Comparison of ENCODE assay signal across 21 mouse cellular contexts in the genomic region with DNA sequence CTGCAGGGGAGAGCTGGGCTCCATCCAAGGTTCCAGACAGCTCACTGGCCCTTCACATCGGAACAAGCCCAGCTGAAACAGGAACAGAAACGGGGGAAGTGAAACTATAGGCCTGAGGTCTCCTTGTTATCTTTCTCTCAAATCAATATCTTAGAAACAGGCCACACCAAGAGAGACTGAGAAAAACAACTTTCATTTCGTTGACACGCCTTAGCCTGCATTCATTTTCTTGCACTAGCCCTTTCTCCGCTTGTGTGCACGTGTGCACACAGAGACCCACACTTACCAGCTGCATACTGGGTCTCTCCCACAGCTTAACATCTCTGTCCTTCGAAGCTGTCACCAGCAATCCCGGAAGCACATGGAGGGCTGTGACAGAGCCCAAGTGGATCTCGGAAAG. TPM values are rescaled to one million over a fixed set of nuclear protein-coding genes. Genes with fewer than 3 reads are reported as not detected.
DNase-seq lines count a peak whose midpoint lies in the region; ATAC-seq and TF ChIP-seq lines count a peak whose summit lies in the region.
"Had no signal": no experiment of that assay in that cellular context is flagged by ENCODE, and none has a peak within 500 bp of the region (broad histone marks: within the 10 kb centered on the region; RNA-seq: fewer than 3 reads in every experiment).

No protein-coding gene starts in this region.

- intact Hi-C loops in gastrocnemius, adult 2 months (cut with DNase I), result loop anchor here (10.0 kb wide), 1 partner anchor 59 kb away; no protein-coding TSS in a partner anchor
- intact Hi-C loops in left cerebral cortex, adult 2 months (cut with DNase I), result no loop called here

- H3K36me3 ChIP-seq in liver, adult 2 months (ENCODE audit: control insufficient read depth, insufficient read depth, low read length), result peaks cover 55% of the 10 kb centered on the region
- peaks cover 14% of the 10 kb centered on the region; the same call in 1 of the 2 replicates for H3K36me3 ChIP-seq in liver, embryonic 11.5 days (ENCODE audit: control insufficient read depth, insufficient read depth, low read length)
- peaks cover 41% of the 10 kb centered on the region for H3K36me3 ChIP-seq in kidney, embryonic 14.5 days (ENCODE audit: control insufficient read depth, insufficient read depth, low read length)

- H3K4me2 ChIP-seq in liver, embryonic 11.5 days, result no peak overlapping the region
- H3K4me2 ChIP-seq in kidney, embryonic 14.5 days (replicated peaks; ENCODE audit: low read depth, low read length), result no peak overlapping the region
- H3K4me2 ChIP-seq: embryonic facial prominence, embryonic 15.5 days; midbrain, embryonic 15.5 days had no signal

- no peak for TF ChIP-seq CTCF in liver, adult 2 months (IDR thresholded peaks at IDR 0.05; ENCODE audit: low read depth, low read length)
- TF ChIP-seq CTCF in gastrocnemius, adult 2 months (IDR thresholded peaks at IDR 0.05), result no peak
- TF ChIP-seq CTCF in left cerebral cortex, adult 2 months (IDR thresholded peaks at IDR 0.05), result no peak

- no peaks in the 10 kb centered on the region for H3K4me1 ChIP-seq in liver, adult 2 months (ENCODE audit: control insufficient read depth, insufficient read depth, low read length)
- no peaks in the 10 kb centered on the region for H3K4me1 ChIP-seq in liver, embryonic 11.5 days (replicated peaks; ENCODE audit: control insufficient read depth, insufficient read depth, low read length)
- no peaks in the 10 kb centered on the region for H3K4me1 ChIP-seq in brown adipose tissue, adult 24 weeks (ENCODE audit: control insufficient read depth, insufficient read depth, insufficient read length, low read length)
- no peaks in the 10 kb centered on the region for H3K4me1 ChIP-seq in kidney, embryonic 14.5 days (ENCODE audit: control insufficient read depth, insufficient read depth, low read length)
- H3K4me1 ChIP-seq: embryonic facial prominence, embryonic 15.5 days; limb, embryonic 10.5 days; midbrain, embryonic 15.5 days had no signal

- H3K4me3 ChIP-seq in liver, adult 2 months (ENCODE audit: insufficient read depth, low read depth, low read length), result no peak overlapping the region
- H3K4me3 ChIP-seq in liver, embryonic 11.5 days (ENCODE audit: low read depth, low read length), result no peak overlapping the region
- no peak overlapping the region for H3K4me3 ChIP-seq in brown adipose tissue, adult 24 weeks (ENCODE audit: insufficient read depth, low read depth, low read length)
- no peak overlapping the region for H3K4me3 ChIP-seq in gastrocnemius, adult 2 months
- no peak overlapping the region for H3K4me3 ChIP-seq in left cerebral cortex, adult 2 months
- H3K4me3 ChIP-seq in kidney, embryonic 14.5 days (ENCODE audit: low read length), result no peak overlapping the region
- H3K4me3 ChIP-seq: embryonic facial prominence, embryonic 15.5 days; limb, embryonic 10.5 days; midbrain, embryonic 15.5 days had no signal

- H3K9me3 ChIP-seq in liver, embryonic 11.5 days (ENCODE audit: control insufficient read depth, low read length), result no peaks in the 10 kb centered on the region
- no peaks in the 10 kb centered on the region for H3K9me3 ChIP-seq in kidney, embryonic 14.5 days (ENCODE audit: control insufficient read depth, low read length)
- H3K9me3 ChIP-seq: embryonic facial prominence, embryonic 15.5 days; limb, embryonic 10.5 days; midbrain, embryonic 15.5 days had no signal

- H3K27ac ChIP-seq in liver, adult 2 months (replicated peaks; ENCODE audit: insufficient read depth, low read depth, low read length), result no peak overlapping the region
- H3K27ac ChIP-seq in liver, embryonic 11.5 days (ENCODE audit: low read depth, low read length), result no peak overlapping the region
- H3K27ac ChIP-seq in brown adipose tissue, adult 24 weeks (replicated peaks; ENCODE audit: low read depth, low read length), result peak overlapping the region; percentile 72
- no peak overlapping the region for H3K27ac ChIP-seq in gastrocnemius, adult 2 months
- H3K27ac ChIP-seq in left cerebral cortex, adult 2 months, result no peak overlapping the region
- H3K27ac ChIP-seq in kidney, embryonic 14.5 days (ENCODE audit: low read depth, low read length), result no peak overlapping the region
- H3K27ac ChIP-seq: embryonic facial prominence, embryonic 15.5 days; limb, embryonic 10.5 days; midbrain, embryonic 15.5 days; stomach, postnatal 0 days had no signal

- WGBS in liver, adult 2 months, result 82% methylated on average over 9 of the region's 9 CpGs
- WGBS in liver, embryonic 11.5 days, result 73% methylated on average over 9 of the region's 9 CpGs
- WGBS in kidney, embryonic 14.5 days, result 87% methylated on average over 9 of the region's 9 CpGs

- peak; percentile 48 for DNase-seq in liver, adult 2 months (ENCODE audit: extremely low read depth, low read depth, low spot score)
- no peak for DNase-seq in liver, embryonic 11.5 days (ENCODE audit: low spot score)
- peak; percentile 62 for DNase-seq in CD4-positive helper T cell, adult 2 months (ENCODE audit: low read depth, low spot score)
- DNase-seq in gastrocnemius, adult 2 months, result no peak
- DNase-seq in left cerebral cortex, adult 2 months (ENCODE audit: extremely low spot score in 1 of 2, low spot score in 2 of 2), result no peak
- DNase-seq: adrenal gland, postnatal 10 days; cerebellum, adult 11 months; kidney, adult 9 months had no signal

- H3K27me3 ChIP-seq in liver, adult 2 months (ENCODE audit: control insufficient read depth, insufficient read depth, low read length), result no peaks in the 10 kb centered on the region
- no peaks in the 10 kb centered on the region for H3K27me3 ChIP-seq in liver, embryonic 11.5 days (replicated peaks; ENCODE audit: control insufficient read depth, insufficient read depth, low read length)
- no peaks in the 10 kb centered on the region for H3K27me3 ChIP-seq in kidney, embryonic 14.5 days (ENCODE audit: control insufficient read depth, insufficient read depth, low read length)
- H3K27me3 ChIP-seq: embryonic facial prominence, embryonic 15.5 days; midbrain, embryonic 15.5 days; Patski had no signal

- ATAC-seq in liver, embryonic 11.5 days (replicated peaks; ENCODE audit: low FRiP score), result no peak
- ATAC-seq in monocyte, adult 5-6 weeks (replicated peaks; ENCODE audit: insufficient number of reproducible peaks, low FRiP score, low TSS enrichment, poor library complexity, severe bottlenecking), result peak; percentile 87
- ATAC-seq in kidney, embryonic 14.5 days (ENCODE audit: low FRiP score, low TSS enrichment), result no peak
- ATAC-seq: hindbrain, embryonic 16.5 days; midbrain, embryonic 15.5 days; Patski had no signal

- no peak for TF ChIP-seq POLR2A in liver, adult 2 months (IDR thresholded peaks at IDR 0.05; ENCODE audit: extremely low read depth, insufficient read depth, low read length)

- H3K9ac ChIP-seq in liver, adult 2 months (ENCODE audit: low read depth, low read length), result no peak overlapping the region
- no peak overlapping the region for H3K9ac ChIP-seq in liver, embryonic 11.5 days (ENCODE audit: low read depth, low read length)
- no peak overlapping the region for H3K9ac ChIP-seq in kidney, embryonic 14.5 days (ENCODE audit: low read depth, low read length)
- H3K9ac ChIP-seq: embryonic facial prominence, embryonic 15.5 days; midbrain, embryonic 15.5 days had no signal

- no peaks in the 10 kb centered on the region for H3K79me2 ChIP-seq in liver, adult 2 months (ENCODE audit: control insufficient read depth, insufficient read depth, low read length)

RNA-seq across cellular contexts. Expression of gene Parp2, which starts 16.6 kb away (rescaled TPM):
- total RNA-seq in liver, adult 2 months (2014; rRNA removed), result 11.0 and 11.5 TPM in 2 replicates
- polyA plus RNA-seq in liver, adult 2 months (2012; rRNA removed), result 4.8 and 6.2 TPM in 2 replicates
- polyA plus RNA-seq in liver, embryonic 11.5 days (2014; fragmentation: Nextera tagmentation; extraction: Ambion mirVana), result 76.7 and 77.5 TPM in 2 replicates
- 12.6 and 13.2 TPM in 2 replicates for polyA plus RNA-seq in brown adipose tissue, adult 24 weeks (2012; ENCODE audit: insufficient read depth, insufficient read length, missing spikeins)
- 85.4 to 96.9 TPM (median 86.6 TPM) in 3 replicates for total RNA-seq in monocyte, adult 5-6 weeks (2017)
- 10 to 100 TPM; 10.2 TPM for total RNA-seq in gastrocnemius, adult 2 months (2021)
- 10 to 100 TPM; 25.8 to 27.1 TPM for total RNA-seq in left cerebral cortex, adult 2 months (2021)
- 75.8 and 75.9 TPM in 2 replicates for polyA plus RNA-seq in kidney, embryonic 14.5 days (2014; fragmentation: Nextera tagmentation; extraction: Ambion mirVana)

RNA-seq across cellular contexts. Expression of gene Ccnb1ip1, which starts 16.7 kb away (rescaled TPM):
- 0.92 TPM in 1 of 2 replicates, not detected in the other for total RNA-seq in liver, adult 2 months (2014; rRNA removed)
- polyA plus RNA-seq in liver, adult 2 months (2012; rRNA removed), result not detected in 2 replicates
- not detected in 2 replicates for polyA plus RNA-seq in liver, embryonic 11.5 days (2014; fragmentation: Nextera tagmentation; extraction: Ambion mirVana)
- not detected in 2 replicates for polyA plus RNA-seq in brown adipose tissue, adult 24 weeks (2012; ENCODE audit: insufficient read depth, insufficient read length, missing spikeins)
- total RNA-seq in monocyte, adult 5-6 weeks (2017), result not detected in 3 replicates
- not detected for total RNA-seq in gastrocnemius, adult 2 months (2021)
- total RNA-seq in left cerebral cortex, adult 2 months (2021), result not detected
- not detected in 2 replicates for polyA plus RNA-seq in kidney, embryonic 14.5 days (2014; fragmentation: Nextera tagmentation; extraction: Ambion mirVana)
- total RNA-seq: heart, adult 18-20 months had no signal
- polyA plus RNA-seq: embryonic facial prominence, embryonic 15.5 days; heart, postnatal 0 days; hindbrain, embryonic 16.5 days; limb, embryonic 10.5 days; lung, embryonic 16.5 days; midbrain, embryonic 15.5 days; neural tube, embryonic 14.5 days; stomach, postnatal 0 days had no signal

RNA-seq across cellular contexts. Expression of gene Ttc5, which starts 38.9 kb away (rescaled TPM):
- total RNA-seq in liver, adult 2 months (2014; rRNA removed), result 10.3 and 12.5 TPM in 2 replicates
- polyA plus RNA-seq in liver, adult 2 months (2012; rRNA removed), result 7.1 and 8.2 TPM in 2 replicates
- polyA plus RNA-seq in liver, embryonic 11.5 days (2014; fragmentation: Nextera tagmentation; extraction: Ambion mirVana), result 43.5 and 44.6 TPM in 2 replicates
- 11.1 and 15.2 TPM in 2 replicates for polyA plus RNA-seq in brown adipose tissue, adult 24 weeks (2012; ENCODE audit: insufficient read depth, insufficient read length, missing spikeins)
- 55.8 to 70.2 TPM (median 65.8 TPM) in 3 replicates for total RNA-seq in monocyte, adult 5-6 weeks (2017)
- 1 to 10 TPM; 6.2 to 6.4 TPM for total RNA-seq in gastrocnemius, adult 2 months (2021)
- 10 to 100 TPM; 50.8 to 62.1 TPM for total RNA-seq in left cerebral cortex, adult 2 months (2021)
- 83.3 and 86.6 TPM in 2 replicates for polyA plus RNA-seq in kidney, embryonic 14.5 days (2014; fragmentation: Nextera tagmentation; extraction: Ambion mirVana)

RNA-seq across cellular contexts. Expression of gene Tep1, which starts 46.1 kb away (rescaled TPM):
- 9.0 and 14.2 TPM in 2 replicates for total RNA-seq in liver, adult 2 months (2014; rRNA removed)
- polyA plus RNA-seq in liver, adult 2 months (2012; rRNA removed), result 9.9 and 13.1 TPM in 2 replicates
- 4.6 and 5.5 TPM in 2 replicates for polyA plus RNA-seq in liver, embryonic 11.5 days (2014; fragmentation: Nextera tagmentation; extraction: Ambion mirVana)
- 29.1 and 29.6 TPM in 2 replicates for polyA plus RNA-seq in brown adipose tissue, adult 24 weeks (2012; ENCODE audit: insufficient read depth, insufficient read length, missing spikeins)
- total RNA-seq in monocyte, adult 5-6 weeks (2017), result 60.9 to 144 TPM (median 125 TPM) in 3 replicates
- total RNA-seq in gastrocnemius, adult 2 months (2021), result 1 to 10 TPM; 6.6 to 9.5 TPM
- 1 to 10 TPM; 3.2 to 4.4 TPM for total RNA-seq in left cerebral cortex, adult 2 months (2021)
- 10.3 and 10.6 TPM in 2 replicates for polyA plus RNA-seq in kidney, embryonic 14.5 days (2014; fragmentation: Nextera tagmentation; extraction: Ambion mirVana)

Comparison
In these comparisons a context has a peak if more than half of its experiments do, and no peak if none do; other contexts are left out.
1. DNase-seq: peak in liver, adult 2 months (single experiment) and CD4-positive helper T cell, adult 2 months (single experiment); none in liver, embryonic 11.5 days (single experiment), gastrocnemius, adult 2 months (single experiment) and left cerebral cortex, adult 2 months (0 of 2).